Mouse (Mus musculus): Measurements from ENCODE around the gene Nsun2.

Gene Nsun2

DNA sequence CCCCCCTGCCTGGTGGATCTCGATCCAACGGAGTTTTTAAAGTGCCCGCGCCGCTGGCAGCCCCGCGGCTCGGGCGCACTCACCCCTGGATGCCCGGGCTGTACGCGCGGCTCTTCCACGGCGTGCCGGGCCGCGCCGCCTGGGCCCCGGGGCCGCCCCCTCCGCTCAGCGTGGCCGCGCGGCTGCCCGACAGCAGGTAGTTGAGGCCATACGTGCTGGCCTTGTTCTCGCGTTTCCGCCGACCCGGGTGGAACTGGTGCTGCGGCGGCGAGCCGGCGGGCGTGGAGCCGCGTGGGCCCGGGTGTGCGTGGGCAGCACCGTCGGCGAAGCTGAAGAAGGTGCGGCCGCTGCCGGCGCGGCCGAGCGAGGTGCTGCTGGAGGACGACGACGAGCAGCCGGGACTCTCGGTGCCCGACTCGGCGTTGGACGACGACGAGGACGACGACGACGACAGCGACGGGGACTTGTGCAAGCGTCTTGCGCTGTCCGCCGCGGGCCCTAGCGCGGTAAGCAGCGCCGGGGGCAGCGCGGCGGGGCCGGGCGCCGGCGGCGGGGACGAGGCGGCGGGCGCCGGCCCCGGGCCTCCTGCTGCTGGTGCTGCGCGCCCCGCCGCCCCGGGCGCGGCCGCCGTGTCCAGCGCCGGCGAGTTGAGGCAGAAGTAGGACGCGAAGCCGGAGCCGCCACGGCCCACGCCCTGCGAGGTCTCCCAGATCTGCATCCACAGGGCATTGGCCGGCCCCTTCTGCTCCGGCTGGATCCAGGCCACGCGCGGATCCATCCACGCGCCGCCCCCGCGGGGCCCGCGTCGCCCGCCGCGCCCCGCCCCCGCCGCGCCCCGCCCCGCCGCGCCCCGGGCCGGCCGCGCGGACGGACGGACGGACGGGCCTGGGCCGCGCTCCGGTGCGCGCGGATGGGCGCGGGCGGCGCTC lies at the start of gene Nsun2:
Gene Nsun2, plus strand, starts transcription at position 342 of the 929 bp plus-strand sequence.
- peak; percentile 44 to 77 for DNase-seq (ENCODE audit: low spot score in 2 of 2)

DNA sequence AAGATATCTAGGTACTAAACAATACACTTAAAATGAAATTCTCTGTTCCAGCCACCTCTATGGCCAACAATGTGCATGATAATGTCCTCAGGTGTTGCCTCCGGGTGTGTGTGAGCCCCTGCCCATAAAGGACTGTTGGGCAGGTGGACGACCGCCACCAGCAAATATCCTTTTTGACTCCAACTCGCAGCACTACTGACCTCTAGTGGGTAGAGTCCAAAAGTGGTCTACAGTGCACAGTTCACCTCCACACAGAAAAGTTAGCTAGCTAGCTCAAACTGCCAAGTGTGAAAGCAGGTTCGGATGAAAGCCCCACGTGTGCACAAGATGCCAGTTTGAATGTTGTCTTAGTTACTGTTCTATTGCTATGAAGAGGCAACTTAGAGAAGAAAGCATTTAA lies 48.2 kb upstream of the Nsun2 start:
- no peak for DNase-seq (ENCODE audit: low spot score in 2 of 2)

DNA sequence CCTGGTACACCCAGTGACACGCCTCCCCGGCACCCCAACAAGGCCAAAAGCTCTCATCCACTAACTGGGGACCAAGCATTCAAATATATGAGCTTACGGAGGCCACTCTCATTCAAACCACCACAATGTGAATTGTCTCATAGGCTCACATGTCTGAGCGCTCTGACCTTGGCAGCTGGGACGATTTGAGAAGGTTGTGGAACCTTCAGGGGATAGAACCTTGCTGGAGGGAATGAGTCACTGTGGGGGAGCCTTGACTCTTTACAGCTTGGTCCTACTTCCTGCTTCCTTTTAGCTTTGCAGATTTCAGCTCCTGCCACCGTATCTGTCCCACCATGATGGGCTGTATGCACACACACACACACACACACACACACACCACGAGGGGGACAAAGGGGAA lies 47.7 kb upstream of the Nsun2 start:
- no peak for DNase-seq (ENCODE audit: low spot score in 2 of 2)

DNA sequence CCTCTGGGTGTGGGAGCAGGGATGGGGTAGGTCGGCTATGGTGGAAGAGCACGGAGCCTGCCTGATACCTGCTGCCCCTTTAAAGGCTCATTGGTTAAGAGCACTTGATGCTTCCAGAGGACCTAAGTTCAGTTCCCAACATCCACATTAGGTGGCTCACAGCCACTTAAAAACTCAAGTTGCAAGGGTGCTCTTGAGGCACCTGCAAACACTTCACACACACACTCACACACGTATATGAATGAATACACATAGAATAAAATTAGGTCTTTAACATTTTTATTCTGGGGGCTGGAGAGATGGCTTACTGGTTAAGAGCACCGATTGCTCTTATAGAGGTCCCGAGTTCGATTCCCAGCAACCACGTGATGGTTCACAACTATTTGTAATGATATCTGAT lies 46.4 kb upstream of the Nsun2 start:
- DNase-seq (ENCODE audit: low spot score in 2 of 2): no peak

DNA sequence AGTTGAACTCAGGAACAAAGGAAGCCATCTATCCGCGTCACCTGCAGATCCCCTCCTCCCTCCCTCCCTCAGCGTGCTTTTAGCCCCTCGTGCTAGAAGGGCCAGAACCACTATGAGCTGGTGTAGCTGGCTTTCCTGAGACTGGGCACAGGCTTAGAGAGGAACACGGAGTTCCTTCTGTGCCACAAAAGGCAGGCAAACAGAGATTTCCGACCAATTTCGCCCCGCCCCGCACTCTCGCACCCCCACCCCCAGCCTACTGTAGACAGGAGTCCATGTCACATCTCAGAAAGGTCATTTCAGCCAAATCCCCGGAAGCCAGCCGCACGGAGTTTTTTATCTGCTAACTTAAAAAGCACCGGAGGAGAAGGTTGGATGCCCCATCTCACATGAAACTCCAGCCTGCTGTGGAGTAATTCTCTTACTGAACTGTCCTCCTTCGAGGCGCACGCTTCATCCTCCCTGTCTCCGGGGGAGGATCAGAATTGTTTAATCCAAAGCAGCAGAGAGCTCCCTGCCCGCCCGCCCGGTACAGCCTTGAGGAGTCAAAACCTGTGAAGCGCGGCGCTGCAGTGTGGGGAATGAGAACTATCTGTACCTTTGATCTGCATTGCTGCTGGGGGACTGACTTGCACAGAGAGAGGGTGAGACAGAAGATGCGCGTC lies 45.8 kb upstream of the Nsun2 start:
- DNase-seq (ENCODE audit: low spot score in 2 of 2): no peak

DNA sequence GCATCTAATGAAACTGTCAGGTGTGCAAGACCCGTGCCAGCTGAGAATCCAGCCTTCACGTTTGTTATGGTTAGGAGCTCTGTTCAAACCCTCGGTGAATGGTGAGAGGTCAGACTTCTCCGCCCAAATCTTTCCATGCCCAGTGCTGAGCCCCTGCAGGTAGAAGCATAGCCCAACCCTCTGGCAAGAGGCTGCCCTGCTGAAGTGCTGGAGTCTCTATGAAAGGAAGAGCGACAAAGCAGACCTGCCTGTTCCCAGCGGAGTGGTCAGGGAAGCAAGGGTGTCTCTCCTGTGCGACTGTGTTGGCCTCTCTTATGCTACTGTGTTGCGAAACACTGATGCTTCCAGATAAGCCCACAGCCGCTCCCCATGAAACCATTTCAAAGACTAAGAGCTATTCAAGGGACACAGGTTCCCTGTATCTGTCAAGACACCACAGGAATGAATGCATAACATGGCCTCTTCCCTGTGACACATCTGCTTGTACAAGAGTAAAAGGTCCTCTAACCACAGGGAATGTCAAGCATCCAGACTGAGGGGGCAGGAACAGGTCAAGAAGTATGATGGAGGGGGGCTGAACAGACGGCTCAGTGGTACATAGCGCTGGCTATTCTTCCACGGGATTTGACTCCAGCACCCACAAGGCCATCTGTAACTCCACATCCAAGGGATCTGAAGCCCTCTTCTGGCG lies 44.8 kb upstream of the Nsun2 start:
- DNase-seq (ENCODE audit: low spot score in 2 of 2): peak in 1 of 2 experiments; percentile 43

DNA sequence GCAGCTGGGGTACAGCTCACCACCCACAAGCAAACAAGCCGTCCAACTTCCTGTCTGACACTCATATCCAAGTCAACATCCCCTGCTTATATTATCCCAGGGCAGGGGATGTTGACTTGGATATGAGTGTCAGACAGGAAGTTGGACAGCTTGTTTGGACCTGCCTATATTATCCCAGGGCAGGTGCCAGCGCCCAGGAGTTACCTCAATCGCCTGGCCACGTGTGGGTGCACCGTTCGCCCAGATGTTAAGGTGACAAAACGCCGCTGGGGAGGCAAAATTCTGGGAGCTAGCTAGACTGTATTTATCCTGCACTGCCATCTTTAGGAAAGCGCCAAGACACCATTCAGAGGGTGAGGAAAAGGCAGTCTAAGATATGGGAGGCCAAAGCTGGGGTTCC lies 43.8 kb upstream of the Nsun2 start:
- peak in 1 of 2 experiments; percentile 36 for DNase-seq (ENCODE audit: low spot score in 2 of 2)

DNA sequence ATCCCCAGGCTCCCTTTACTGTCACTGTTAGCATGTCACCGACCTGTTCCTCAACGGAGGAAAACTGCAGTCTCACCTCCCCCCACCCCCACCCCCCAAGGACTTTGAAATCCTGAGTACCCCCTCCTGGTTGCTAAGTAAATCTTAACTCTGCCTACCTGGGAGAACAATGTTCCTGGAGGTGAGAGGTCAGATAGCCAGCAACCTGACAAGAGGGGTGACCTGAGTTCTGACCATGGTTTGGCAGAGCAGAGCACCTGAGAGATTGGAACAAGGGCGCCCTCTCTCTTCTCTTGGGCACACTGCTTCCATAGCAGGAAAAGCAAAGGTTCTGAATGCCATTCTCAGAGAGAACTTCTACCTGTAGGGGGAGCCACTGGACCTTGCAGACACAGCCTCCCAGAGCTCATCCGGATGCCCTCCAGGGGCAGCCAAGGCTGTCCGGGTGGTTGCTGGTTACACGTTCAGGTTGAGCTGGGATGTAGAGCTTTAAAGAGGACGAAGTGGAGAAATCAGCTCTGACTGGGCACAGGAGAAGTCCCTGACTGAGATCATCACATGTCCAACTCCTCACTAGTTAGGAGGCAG lies 40.6 kb upstream of the Nsun2 start:
- DNase-seq (ENCODE audit: low spot score in 2 of 2): no peak

DNA sequence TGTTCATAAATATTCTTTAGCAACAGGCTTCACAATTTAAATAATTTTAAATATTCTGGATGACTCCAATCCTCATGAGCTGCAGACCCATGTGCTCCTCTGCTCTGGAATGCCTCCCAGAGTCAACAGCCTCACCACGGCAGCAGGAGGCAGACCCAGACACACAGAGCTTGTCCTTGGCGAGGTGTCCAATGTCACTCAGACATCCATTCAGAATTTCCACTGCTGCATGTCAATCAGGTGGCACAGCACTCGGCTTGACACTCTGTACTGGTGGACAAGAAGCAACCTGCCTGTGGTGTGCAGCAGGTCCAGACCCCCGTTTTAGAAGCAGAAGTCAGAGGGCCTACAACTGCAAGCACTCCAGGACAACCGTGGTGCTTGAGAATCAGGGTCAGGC lies 35.3 kb upstream of the Nsun2 start:
- no peak for DNase-seq (ENCODE audit: low spot score in 2 of 2)

DNA sequence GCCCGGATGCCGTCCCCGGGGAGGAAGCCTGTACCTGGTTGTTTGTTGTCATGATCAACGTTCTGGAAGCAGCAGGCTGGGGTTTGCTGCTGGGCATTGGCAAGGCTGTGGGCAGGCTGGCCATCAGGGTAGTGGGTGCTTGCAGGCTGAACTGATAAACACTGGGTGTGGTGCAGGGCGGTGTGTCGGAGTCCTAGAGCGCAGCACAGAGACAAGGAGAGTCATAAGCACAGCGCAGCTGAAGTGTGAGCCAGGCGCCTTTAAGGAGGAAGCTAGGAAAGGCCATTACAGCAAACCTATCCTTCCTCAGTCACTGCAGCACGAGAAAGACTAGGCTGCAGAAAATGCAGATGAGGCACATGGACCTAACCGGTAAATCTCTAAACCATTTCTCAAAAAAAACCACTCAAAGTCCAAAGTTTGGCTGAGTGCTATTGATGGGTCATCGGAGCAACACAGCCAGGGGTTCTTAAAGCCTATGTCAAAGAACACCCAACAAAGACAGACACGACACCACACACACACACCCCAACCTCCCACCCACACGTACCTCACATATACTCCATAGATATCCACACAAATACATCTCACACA lies 31.3 kb upstream of the Nsun2 start:
- DNase-seq (ENCODE audit: low spot score in 2 of 2): no peak

DNA sequence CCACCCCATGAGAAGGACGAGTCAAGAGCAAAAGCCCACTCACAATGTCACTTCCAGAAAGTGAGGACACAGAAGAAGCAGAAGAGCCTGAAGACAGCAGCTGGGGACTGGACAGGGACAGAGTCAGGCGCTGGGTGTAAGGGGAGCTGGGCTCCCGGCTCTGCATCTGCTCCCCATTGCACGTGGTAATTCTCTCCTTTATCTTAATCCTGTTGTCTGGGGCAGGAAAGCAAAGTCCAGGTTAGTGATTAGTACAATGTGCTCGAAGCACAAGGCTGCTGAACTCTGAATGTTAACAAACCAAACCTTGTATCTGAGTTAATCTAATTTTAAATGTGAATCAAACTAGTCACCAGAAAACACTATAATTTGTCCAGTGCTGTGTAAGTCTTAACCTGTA lies 30.7 kb upstream of the Nsun2 start:
- no peak for DNase-seq (ENCODE audit: low spot score in 2 of 2)

DNA sequence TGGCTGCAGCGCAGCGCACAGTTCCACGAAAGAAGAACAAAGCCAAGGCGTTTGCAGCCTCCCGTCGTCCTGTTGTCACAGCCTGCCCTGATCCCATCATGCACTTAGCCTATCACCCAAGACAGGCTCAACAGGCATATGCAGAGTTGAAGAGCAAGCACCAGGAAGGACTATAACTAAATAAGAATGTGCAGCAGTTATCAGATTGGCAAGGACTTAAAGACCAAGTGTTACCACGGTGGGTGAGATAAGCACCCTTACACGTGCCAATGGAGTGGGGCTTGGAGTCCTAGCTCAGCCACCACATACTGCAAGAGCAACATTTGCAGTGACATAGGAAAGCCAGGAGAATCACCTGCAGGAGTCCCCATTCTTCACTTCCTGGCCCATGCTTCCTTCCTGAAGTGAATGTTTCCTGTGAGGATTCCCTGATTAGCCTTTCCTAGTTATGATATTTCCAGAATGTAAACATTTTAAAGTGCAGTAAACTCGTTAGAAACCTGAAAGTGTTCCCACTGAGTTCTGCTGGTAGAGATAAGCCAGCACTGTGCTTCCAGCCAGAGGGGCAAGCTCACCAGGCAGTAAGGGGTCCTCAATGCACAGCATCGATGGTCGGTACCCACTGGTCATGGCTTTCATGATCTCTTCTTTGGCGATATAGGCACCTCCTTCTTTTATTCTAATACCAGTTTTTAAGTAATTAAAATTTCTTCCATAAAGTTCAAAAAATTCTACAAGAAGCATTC lies 27.0 kb upstream of the Nsun2 start:
- no peak for DNase-seq (ENCODE audit: low spot score in 2 of 2)

DNA sequence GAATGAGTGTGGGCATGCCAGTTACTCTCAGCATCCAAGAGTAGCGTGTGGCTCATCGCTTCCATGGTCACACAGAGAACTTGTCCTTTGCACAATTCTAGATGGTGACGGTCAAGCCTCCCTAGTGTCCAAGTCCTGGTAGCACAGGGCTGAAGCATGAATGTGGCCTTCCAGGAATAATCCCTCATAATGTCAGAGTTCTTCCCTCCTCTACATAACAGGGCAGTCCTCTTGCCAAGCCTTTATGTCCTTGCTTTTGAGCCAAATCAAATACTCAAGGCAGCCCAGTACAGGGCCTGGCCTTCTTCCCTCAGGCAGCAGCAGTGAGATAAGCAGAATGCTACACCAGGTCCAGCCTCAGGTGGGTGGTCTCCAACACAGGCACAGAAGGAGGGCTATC lies 25.9 kb upstream of the Nsun2 start:
- no peak for DNase-seq (ENCODE audit: low spot score in 2 of 2)

DNA sequence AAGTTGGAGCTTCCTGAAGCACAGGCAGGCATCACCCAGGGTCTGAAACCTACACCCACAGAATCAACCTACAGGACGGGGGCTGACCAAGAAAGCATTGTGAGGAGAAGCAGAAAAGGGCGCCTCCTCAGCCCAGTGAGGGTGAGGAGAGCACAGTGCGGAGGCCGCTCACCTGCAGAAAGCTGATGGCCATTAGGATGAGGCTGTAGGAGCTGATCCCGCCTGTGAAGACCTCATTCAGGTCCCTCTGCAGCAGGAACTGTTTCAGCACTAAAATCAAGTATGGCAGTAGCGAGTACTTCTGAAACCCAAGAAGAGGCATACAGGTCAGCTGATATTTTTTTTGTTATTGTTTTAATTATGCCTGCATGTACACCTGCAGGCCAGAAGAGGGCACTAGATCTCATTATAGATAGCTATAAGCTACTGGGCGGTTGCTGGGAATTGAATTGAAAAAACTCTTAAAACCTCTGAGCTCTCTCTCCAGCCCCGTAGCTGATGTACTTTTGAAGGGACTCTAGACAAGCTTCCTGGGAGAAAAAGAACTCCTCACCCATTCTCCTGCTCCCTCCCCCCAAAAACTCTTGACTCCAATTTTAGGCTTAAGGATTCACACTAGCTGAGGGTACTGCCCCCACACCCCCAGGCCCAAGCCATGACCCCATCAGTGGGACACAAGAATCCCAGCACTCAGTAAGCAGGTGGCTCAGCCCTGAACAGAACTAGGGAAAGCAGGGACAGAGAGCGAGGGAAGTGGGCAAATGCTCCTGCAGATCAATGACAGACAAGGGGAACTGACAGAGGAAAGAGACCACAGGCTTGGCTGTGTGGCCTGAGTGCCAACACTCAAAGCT lies 23.9 kb upstream of the Nsun2 start:
- DNase-seq (ENCODE audit: low spot score in 2 of 2): no peak

DNA sequence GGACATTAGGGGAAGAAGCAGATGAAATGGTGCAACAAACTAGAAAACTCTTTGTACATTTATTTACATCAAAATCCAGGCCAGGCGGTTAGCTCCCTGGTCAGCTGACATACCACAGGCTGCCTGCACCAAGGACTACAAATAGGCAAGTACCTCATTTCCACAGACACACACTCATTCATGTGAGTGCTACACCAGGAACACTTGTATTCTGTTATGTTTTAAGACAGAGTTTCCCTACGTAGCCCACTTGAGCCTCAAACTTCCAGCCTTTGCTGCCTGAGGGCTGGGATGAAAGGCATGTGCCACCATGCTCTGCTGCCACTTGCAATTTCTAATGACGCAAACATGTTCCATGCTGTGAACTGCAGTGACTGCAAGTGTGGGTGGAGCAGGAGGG lies 18.5 kb upstream of the Nsun2 start:
- no peak for DNase-seq (ENCODE audit: low spot score in 2 of 2)

DNA sequence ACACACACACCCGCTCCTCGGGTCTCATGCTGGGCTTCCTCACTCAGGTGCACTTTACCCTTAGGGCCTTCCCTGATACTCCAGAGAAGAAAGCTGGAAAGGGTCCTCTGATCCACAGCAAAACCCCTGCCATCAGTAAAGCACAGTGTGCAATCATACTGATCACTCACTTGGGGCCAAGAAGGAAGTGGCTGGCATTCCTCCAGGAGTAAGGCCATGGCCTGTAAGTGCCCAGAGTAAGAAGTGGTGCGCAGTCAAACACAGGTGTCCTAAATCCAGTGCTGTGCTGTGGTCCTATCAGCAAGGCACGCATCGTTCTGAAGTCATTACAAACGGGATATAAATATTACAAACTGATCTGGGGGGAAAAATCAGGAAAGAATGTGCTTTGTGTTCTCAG lies 16.1 kb upstream of the Nsun2 start:
- no peak for DNase-seq (ENCODE audit: low spot score in 2 of 2)

DNA sequence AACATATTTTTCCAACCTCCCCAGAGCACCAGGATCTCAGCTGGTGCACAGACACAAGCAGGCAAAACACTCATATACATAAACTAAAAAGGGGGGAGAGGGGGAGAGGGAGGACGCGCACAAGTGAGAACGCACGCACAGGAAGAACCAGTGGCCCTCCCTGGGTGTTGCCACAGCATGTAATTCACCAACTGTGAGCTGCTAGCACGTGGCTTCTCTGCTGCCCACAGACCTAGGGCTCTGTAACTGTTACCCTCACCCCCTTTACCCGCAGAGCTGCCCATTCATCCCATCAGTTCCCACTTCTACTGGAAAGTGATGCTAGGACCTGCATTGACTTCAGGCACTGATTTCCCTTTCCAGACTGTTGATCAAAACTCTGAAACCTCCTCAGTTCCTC lies 14.4 kb upstream of the Nsun2 start:
- no peak for DNase-seq (ENCODE audit: low spot score in 2 of 2)

DNA sequence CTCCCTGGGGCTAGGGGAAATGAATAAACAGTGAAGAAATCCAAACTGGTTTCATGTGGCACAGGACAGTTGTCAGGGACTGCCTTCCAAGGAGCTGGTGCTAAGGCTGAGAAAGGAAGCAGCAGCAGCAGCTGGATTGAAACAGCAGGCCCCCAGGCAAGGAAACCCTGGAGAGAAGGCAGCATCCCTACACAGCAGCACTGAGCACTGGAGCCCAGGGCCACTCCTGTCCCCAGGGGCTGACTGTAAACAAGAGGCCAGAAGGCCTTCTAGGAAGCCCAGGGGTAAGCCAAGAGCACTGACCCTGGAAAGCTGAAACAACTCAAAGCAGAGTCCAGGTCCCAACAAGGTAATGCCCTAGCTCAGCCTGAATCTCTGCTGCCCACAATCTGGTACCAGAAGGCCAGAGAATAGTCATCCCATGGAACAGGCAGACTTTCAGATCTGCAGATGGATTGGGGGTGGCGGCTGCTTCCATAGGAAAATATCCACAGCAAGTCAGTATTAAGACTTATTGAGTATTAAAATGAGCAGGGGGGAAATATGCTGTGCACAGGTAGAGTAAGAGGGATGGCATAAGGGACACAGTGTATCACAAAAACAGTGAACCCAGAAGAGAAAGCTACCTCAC lies 11.3 kb upstream of the Nsun2 start:
- DNase-seq (ENCODE audit: low spot score in 2 of 2): no peak

DNA sequence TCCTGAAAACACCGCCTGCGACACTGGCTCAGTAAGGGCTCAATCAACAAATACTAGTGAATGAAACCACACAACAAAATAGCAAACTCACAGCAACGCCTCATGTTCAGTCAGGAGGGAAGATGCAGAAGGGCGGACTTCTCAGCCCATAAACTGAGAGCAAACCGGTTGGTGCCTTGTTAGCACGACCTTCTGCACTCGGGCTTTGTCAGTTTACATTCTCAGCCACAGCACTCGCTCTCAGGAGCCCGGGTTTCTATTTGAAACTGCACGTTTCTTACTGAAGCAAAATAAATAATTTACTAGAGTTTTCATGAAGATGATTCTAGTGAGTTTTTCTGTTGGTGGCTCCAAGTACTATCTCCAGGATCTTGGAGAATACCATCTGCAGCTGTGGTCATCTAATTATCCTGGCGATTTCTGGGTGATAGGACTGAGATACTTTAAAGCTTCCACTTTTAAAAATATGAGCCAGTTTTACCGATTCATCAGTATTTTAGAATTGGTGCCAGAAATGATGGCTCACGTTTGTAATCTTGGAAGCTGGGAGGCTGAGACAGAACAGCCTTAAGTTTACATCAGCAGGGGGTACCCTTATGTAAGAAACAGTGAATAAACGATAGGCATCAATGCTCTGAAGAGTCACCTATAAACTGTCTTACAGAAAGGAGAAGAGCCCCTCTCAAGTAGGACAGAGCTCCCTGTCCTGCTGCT lies 9.9 kb upstream of the Nsun2 start:
- no peak for DNase-seq (ENCODE audit: low spot score in 2 of 2)

Data from urinary bladder, adult 18-20 months (tissue).